Mouse (Mus musculus) embryonic fibroblast, embryonic 13.5 days (primary cell): ENCODE measurements around the gene Zswim4. TPM values are rescaled to one million over a fixed set of nuclear protein-coding genes. Genes with fewer than 3 reads are reported as not detected.

ENCODE experiments used
- H3K27ac ChIP-seq: 2 replicates; pipeline ENCODE4 v1.5.1; 2012; ENCODE audit warnings: low read length, control low read depth, inconsistent platforms; ENCODE audit not compliant: insufficient read depth
- H3K4me1 ChIP-seq: 2 replicates; pipeline ENCODE4 v1.6.1; 2011; ENCODE audit warnings: low read length; ENCODE audit not compliant: control insufficient read depth, insufficient read depth
- H3K4me3 ChIP-seq: 2 replicates; pipeline ENCODE4 v1.5.1; 2011; ENCODE audit warnings: mild to moderate bottlenecking, control low read depth, low read length; ENCODE audit not compliant: insufficient read depth
- CTCF ChIP-seq: IDR thresholded peaks from 2 replicates; pipeline ENCODE4 v1.5.1; 2011; ENCODE audit warnings: mild to moderate bottlenecking, control low read depth, low read length, moderate library complexity, borderline replicate concordance; ENCODE audit not compliant: insufficient read depth
- POLR2A ChIP-seq: IDR thresholded peaks from 2 replicates; pipeline ENCODE4 v1.6.1; 2011; ENCODE audit warnings: low read depth, mild to moderate bottlenecking, control low read depth, low read length, moderate library complexity
- polyA plus RNA-seq: library from polyadenylated mRNA; stranded (reverse); fragments of >200 nt; gene quantifications from 2 replicates; pipeline ENCODE4 v1.2.4, GENCODE M21; 2011; ENCODE audit warnings: low read depth; ENCODE audit not compliant: missing spikeins, insufficient read length

Zswim4 gene
- polyA plus RNA-seq, 1 experiment = 7.3 TPM

- Histone ChIP-seq H3K27ac (peak within 1 kb of the TSS; percentile 80), H3K4me3 (peak within 1 kb of the TSS; percentile 64), H3K4me1 (peaks cover 5% of the 10 kb centered on the region; the same call in 1 of the 2 replicates)
- TF ChIP-seq CTCF = no peak
- peak; percentile 87 for TF ChIP-seq POLR2A
Measured at GRCm38 (mm10) chr8:84256822-84257610, 20.2 kb upstream of the Zswim4 start, which contains the start of gene Mri1. Gene Mri1 (minus strand): TSS chr8:84257326.

- Histone ChIP-seq H3K4me3 (peak overlapping the region; percentile 64), H3K4me1 (peaks cover 5% of the 10 kb centered on the region; the same call in 1 of the 2 replicates), H3K27ac (no peak overlapping the region)
- no peak; the same call in 1 of the 2 replicates for TF ChIP-seq POLR2A
- no peak for TF ChIP-seq CTCF
Measured at GRCm38 (mm10) chr8:84256458-84256821, 19.6 kb upstream of the Zswim4 start.

GRCm38 (mm10) chr8:84255858-84256257 lies 19.0 kb upstream of the Zswim4 start:
- Histone ChIP-seq H3K4me3 (peak overlapping the region; percentile 64), H3K27ac (no peak overlapping the region), H3K4me1 (peaks cover 5% of the 10 kb centered on the region; the same call in 1 of the 2 replicates)
- no peak for TF ChIP-seq CTCF
- no peak for TF ChIP-seq POLR2A

GRCm38 (mm10) chr8:84249257-84250170 lies 12.7 kb upstream of the Zswim4 start, which contains the start of gene D8Ertd738e:
Gene D8Ertd738e (minus strand): TSS chr8:84249719.
- Histone ChIP-seq H3K27ac (no peak within 1 kb of the TSS), H3K4me3 (peak within 1 kb of the TSS; percentile 93), H3K4me1 (no peaks in the 10 kb centered on the region)
- TF ChIP-seq POLR2A (peak; percentile 93), CTCF (no peak)

- no peak overlapping the region for H3K27ac ChIP-seq
- TF ChIP-seq CTCF (no peak), POLR2A (no peak)
- H3K4me3 ChIP-seq = no peak overlapping the region
- no peaks in the 10 kb centered on the region for H3K4me1 ChIP-seq
Measured at GRCm38 (mm10) chr8:84241821-84242220, 5.0 kb upstream of the Zswim4 start.

GRCm38 (mm10) chr8:84241167-84241566 lies 4.3 kb upstream of the Zswim4 start:
- Histone ChIP-seq H3K27ac (no peak overlapping the region), H3K4me3 (no peak overlapping the region), H3K4me1 (no peaks in the 10 kb centered on the region)
- TF ChIP-seq POLR2A = no peak
- TF ChIP-seq CTCF = no peak

GRCm38 (mm10) chr8:84237542-84238229 lies 831 bp upstream of the Zswim4 start:
- Histone ChIP-seq H3K27ac (peak overlapping the region; percentile 76), H3K4me3 (peak overlapping the region; percentile 80), H3K4me1 (no peaks in the 10 kb centered on the region)
- TF ChIP-seq POLR2A (no peak), CTCF (no peak)

GRCm38 (mm10) chr8:84236410-84236997 lies 351 bp downstream of the Zswim4 start:
- peak overlapping the region; percentile 23 for H3K27ac ChIP-seq
- no peaks in the 10 kb centered on the region for H3K4me1 ChIP-seq
- H3K4me3 ChIP-seq = peak overlapping the region; percentile 93
- TF ChIP-seq POLR2A (no peak; the same call in 1 of the 2 replicates), CTCF (no peak)

GRCm38 (mm10) chr8:84235746-84236409 lies 977 bp downstream of the Zswim4 start:
- Histone ChIP-seq H3K4me3 (peak overlapping the region; percentile 93), H3K27ac (peak overlapping the region; percentile 23), H3K4me1 (no peaks in the 10 kb centered on the region)
- TF ChIP-seq CTCF = no peak
- TF ChIP-seq POLR2A = peak; percentile 58

GRCm38 (mm10) chr8:84233055-84233454 lies 3.8 kb downstream of the Zswim4 start:
- no peaks in the 10 kb centered on the region for H3K4me1 ChIP-seq
- TF ChIP-seq CTCF = no peak
- no peak for TF ChIP-seq POLR2A
- H3K4me3 ChIP-seq = no peak overlapping the region
- H3K27ac ChIP-seq = no peak overlapping the region
